Mouse (Mus musculus) colon, adult 2 months (tissue): ENCODE data around the gene Rps4x. TPM values are rescaled to one million over a fixed set of nuclear protein-coding genes. Genes with fewer than 3 reads are reported as not detected.

ENCODE experiments used
- polyA plus RNA-seq: library from polyadenylated mRNA; depleted of rRNA; stranded (reverse); fragments of >200 nt; gene quantifications from 2 replicates; pipeline ENCODE4 v1.2.3, GENCODE M21; 2012; rRNA removed

Rps4x gene
- polyA plus RNA-seq = 195 and 285 TPM in 2 replicates

DNA sequence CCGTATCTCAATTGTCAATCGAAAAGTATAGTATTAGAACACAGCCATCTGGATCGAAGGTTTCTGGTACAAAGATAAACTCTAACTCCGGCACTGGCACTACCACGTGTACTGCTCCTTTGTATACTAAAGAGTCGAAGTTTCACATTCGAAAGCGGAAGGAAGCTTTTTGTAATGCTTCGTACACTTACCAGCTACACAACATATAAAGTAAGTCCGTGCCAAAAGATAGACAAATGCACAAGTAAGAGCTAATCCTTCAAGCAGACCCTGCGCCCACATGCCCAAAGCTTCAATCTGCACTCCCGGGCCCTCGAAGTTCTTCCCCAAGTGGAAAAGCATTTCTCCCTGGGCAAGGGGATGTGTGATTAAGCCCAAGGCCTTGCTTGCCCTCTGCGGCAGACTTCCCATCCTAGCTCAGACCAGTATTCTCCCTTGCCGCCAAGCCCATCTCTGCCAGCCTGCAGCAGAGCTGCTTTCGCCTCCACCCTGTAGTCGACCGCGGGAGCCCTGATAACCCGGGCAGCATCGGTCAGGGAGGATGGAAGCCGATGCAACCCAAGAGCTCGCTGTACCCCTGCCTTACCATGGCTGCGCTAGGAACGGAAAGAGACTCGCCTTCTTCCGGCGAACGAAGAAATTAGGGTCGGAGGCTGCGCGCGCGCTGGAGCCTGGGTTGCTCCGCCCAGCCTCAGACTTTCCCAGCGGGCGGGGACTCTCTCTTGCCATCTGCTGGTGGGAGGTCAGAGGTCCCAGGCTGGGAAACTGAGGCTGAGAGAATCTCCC is at the start of gene Rps4x:
Rps4x (minus strand) TSS at position 683 of the 786 bp plus-strand sequence.

DNA sequence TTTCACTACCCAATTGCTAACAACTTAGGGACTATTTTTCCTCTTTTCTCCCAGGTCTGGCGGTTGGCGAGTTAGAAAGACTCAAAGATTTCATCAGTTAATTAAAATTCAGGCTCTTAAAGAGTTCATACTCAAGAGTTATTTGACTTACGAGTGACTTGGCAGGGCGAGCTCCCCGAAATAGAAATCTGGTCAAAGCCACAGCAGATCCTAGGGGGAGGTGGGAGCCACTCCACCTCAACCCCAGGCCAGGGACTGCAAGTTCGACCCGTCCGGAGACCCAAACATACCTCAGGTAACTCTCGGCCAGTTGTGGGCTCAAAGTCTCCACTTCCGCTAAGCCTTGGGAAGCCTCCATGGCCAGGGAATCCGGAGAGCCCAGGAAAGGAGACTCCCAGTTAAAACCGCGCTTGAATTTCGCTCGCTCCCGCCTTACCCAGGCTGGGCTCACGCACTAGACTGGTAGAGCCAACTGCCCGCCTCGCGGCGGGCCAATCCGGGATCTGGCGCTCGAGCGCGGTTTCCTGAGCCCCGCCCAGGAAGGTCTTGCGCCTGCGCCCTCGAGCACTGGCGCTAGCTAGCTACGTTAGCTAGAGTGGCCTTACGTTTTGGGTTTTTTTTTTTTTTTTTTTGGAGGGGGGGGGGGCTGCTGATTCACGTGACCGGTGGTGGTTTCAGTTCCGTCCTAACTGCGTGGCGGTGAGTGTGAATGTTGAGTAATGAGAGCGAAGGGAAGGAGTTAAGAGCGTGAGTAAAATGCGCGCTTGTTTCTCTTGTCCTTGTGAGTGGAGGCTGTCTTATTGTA is 32.4 kb downstream of the Rps4x start, which contains the start of gene Ercc6l:
Ercc6l (minus strand) TSS at position 474 of the 805 bp plus-strand sequence.

Other genes starting within 250 kb of the Rps4x start
- gene Rtl5, start 118.1 kb downstream of the Rps4x start, polyA plus RNA-seq = 2.4 and 2.7 TPM in 2 replicates
- 0.48 and 1.4 TPM in 2 replicates for gene Pin4, start 69.9 kb downstream of the Rps4x start, polyA plus RNA-seq
- gene Ercc6l, start 32.3 kb downstream of the Rps4x start, polyA plus RNA-seq = 0.34 and 0.47 TPM in 2 replicates
- gene Cited1, start 62.8 kb upstream of the Rps4x start, polyA plus RNA-seq = 0.50 and 0.66 TPM in 2 replicates